Mouse (Mus musculus): Measurements from ENCODE around the gene Dgkq.

- no peak for TF ChIP-seq CTCF (IDR thresholded peaks at IDR 0.05; ENCODE audit: control insufficient read depth, insufficient read depth, low read length)
- TF ChIP-seq POLR2A (IDR thresholded peaks at IDR 0.05; ENCODE audit: borderline replicate concordance, control insufficient read depth, low read depth, low read length): no peak
These were observed 15.0 kb downstream of the Dgkq start for GRCm38 (mm10) chr5:108654444-108654990.

Data from bone marrow, adult 2 months (tissue).